Mouse (Mus musculus) cerebellum, postnatal 36 days (tissue): Measurements from ENCODE around the gene Gab1.

Experiments
- DNase-seq, 2 experiments: peaks; one replicate each; pipeline ENCODE4 v3.0.0; 2021 to 2022; ENCODE audit warnings: mixed read lengths in 2 of 2

Gab1 gene

GRCm38 (mm10) chr8:80807807-80808505 is 72.4 kb downstream of the Gab1 start:
- DNase-seq, result no peak

- no peak for DNase-seq
Measured at GRCm38 (mm10) chr8:80804066-80804619, 76.2 kb downstream of the Gab1 start.

- DNase-seq, result no peak
Measured at GRCm38 (mm10) chr8:80798778-80799177, 81.5 kb downstream of the Gab1 start.

DNA sequence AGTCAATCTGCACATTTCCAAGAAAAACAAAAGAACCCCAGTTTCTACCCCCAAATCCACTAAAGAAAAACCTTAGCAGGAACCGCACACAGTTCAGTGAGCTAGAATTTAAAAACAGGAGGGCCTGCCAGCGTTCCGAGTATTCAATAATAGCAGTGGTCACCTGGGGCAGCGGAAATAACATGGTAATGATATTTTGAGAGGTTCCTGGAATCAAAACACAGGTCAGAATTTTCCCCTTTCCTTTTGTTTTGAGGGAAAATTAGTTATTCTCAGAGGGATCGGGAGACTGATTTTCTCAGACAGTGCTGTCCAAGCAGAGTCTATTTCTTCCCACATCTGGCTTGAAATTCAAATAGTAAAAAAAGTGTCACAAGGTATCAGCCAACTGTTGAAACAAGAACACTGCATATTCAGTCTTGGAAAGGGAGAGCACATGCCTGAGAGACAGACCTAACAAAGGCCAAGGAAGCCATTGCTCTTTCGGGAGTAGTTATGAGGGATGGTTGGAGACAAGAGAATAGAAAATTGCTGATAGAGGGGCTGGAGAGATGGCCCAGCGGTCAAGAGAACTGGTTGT is 82.0 kb downstream of the Gab1 start:
- no peak for DNase-seq

DNA sequence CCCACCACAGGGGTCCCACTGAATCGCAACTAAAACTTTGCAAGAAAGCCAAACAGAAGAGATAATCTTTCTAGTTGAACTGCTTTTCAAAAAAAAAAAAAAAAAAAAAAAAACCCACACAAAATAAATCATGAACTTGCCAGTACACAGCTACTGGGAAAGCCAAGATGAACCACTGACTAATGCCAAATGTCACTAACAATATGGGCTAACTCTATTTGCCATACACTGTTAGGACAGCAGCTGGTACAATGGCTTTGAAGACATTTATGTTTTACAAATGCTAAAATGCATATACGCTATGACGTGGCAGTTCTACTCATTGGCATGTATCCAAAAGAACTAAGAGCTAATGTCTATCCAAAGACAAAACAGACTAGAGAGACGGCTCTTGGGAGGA is 84.2 kb downstream of the Gab1 start:
- no peak for DNase-seq

DNA sequence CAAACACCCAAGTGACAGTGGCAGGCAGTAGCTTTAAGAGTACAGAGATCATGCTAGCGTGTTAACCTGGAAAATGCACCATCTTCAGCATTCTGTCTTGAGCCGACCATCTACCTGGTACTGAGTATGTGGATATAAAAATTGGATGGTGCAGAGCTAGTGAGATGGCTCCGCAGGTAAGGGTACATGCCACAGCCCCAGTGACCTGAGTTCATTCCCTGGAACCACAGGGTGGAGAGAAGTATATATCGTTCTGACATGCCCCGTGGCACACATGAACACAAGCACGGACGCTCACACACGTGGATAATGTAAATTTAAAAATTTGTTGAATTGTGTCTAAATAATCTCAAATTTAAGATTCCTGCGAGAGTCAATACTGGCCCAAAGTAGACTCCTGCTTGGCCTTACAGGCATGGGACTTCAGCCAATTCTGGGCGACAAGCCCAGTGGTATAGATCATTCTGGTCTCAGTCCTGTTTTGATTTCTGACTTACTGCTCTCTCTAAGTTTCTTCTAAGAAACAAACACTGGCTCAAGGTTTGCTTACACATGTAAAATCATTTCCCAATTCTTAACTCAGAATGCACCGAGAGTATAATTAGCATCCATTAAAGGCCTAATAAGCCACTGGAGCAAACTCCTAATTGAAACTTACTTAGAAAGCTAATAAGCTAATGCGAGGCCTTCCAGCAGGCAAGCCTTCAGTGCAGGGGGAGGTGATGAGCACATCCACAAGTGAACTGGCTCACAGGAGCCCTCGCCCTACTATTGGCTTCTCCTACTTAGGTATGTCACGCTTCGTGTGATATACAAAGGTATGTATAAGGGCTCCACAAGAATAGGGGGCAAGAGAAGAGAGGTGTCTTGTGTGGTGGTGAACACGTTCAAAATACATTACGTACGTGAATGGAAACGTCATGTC is 85.5 kb downstream of the Gab1 start:
- DNase-seq, result no peak

GRCm38 (mm10) chr8:80793791-80794515 is 86.4 kb downstream of the Gab1 start:
- DNase-seq, result no peak

DNA sequence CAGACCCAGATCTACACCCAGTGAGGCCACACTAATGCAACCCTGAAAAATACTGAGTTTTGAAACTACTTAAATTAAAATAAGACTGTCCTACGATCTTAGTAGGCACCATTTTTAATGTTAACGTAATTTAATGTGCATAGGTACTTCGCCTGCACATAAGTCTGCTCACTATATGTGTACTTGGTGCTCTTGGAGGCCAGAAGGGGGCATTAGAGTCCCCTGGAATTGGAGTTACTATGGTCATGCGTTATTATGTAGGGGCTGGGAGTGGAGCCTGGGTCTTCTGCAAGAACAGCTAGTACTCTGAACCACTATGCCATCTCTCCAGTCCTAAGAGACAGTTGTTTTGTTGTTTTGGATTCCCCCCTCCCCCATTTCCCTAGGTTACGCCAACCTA is 88.1 kb downstream of the Gab1 start:
- DNase-seq, result no peak

DNA sequence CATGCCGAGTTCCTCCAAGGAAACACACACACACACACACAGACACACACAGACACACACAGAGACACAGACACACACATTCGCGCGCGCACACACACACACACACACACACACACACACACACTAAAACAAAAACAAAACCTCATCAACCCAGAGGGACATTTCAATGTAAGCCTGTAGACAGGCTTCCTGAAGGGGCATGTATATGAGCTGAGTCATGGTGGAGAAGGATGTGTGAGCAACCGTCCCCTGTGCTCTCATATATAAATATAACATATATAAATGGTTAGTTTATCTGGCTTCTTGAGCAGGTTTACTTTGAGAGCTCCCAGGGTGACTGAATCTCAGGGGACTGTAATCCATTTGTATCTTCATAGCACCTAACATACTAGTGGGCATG is 91.0 kb downstream of the Gab1 start:
- no peak for DNase-seq

- no peak for DNase-seq
Measured at GRCm38 (mm10) chr8:80784559-80784958, 95.8 kb downstream of the Gab1 start.

DNA sequence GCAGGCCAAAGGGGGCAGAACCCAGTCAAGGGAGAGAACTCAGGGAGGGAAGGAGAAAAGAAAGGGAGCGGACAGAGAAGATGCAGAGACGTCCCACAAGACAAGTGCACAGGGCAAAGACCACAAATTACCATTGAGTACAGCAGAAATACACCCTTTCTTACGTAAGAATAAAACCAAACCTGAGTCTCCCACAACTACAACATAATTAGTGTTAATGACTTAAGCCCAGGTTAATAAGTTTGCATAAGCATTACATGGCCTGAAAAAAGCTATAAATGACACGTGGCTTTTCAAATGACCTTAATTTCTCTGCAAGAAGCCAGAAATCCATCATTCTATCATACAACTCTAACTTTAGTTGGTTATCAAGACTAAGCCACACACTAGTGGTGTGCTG is 97.0 kb downstream of the Gab1 start:
- no peak for DNase-seq

DNA sequence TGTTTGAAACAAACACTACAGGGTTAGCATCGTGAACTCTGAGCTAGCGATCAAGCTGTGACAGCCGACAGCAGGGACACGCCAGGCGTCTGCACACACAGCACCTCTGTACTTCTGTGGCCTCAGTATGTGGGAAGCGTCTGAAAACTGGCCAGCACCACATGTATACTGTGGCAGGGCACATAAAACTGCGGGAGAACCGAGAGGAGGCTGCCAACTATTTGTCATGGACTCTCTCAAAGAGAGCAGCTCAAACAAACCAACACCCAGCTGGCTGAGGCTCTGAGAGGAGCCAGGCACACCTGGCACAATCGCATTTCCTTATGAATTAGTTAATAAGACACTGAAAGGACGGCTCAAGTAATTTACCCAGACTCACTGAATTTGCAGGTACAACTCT is 99.0 kb downstream of the Gab1 start:
- no peak for DNase-seq

DNA sequence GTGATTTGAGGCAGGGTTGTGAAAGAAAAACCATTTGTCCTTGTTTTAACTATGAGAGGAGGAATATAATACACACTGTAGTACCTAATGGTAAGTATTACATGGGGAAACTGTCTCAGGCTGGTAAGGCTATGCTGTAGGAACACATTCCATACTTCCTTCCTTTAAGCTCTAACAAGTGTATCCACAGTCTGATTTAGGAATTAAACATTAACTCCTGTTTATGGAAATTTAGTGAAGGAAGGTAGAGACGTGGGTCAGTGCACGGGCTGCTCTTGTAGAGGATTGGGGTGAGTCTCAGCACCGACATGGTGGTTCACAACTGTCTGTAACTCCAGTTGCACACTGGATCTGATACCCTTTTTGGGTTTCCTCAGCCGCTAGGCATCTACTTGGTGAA is 100.0 kb downstream of the Gab1 start:
- no peak for DNase-seq

GRCm38 (mm10) chr8:80776436-80776835 is 103.9 kb downstream of the Gab1 start:
- DNase-seq, result no peak

- DNase-seq, result no peak
Measured at GRCm38 (mm10) chr8:80772732-80773460, 107.4 kb downstream of the Gab1 start.

GRCm38 (mm10) chr8:80768451-80768850 is 111.9 kb downstream of the Gab1 start:
- DNase-seq, result no peak

- DNase-seq, result peak; percentile 80 to 86
Measured at GRCm38 (mm10) chr8:80753017-80753715, 127.2 kb downstream of the Gab1 start.

GRCm38 (mm10) chr8:80752429-80752828 is 127.9 kb downstream of the Gab1 start:
- no peak for DNase-seq

GRCm38 (mm10) chr8:80749091-80749490 is 131.2 kb downstream of the Gab1 start:
- DNase-seq, result no peak

- no peak for DNase-seq
Measured at GRCm38 (mm10) chr8:80739932-80740331, 140.4 kb downstream of the Gab1 start.
